Mouse (Mus musculus): ENCODE measurements around the gene Tipin.

DNA sequence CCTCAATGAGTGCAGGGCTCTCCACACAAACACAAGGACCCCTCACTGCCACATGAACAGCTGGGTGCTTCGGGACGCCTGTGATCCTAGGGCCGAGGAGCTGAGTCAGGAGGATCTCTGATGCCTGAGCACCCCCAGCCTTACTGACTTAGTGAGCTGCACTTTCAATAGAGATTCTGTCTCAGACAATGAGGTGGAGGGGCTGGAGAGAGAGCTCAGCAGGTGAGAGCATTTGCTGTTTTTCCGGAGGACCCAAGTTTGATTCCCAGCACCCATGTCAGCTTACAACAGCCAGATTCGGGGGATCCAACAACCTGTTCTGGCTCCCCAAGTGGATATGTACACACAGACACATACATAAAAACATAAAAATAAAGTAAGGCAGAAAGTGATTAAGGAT lies 35.6 kb downstream of the Tipin start:
- no peak for TF ChIP-seq USF1 (IDR thresholded peaks at IDR 0.05; ENCODE audit: low read depth, low read length)
- TF ChIP-seq RCOR1 (conservative IDR thresholded peaks at IDR 0.05; ENCODE audit: low read depth, low read length), result no peak
- no peak for TF ChIP-seq JUN (IDR thresholded peaks at IDR 0.05; ENCODE audit: insufficient read depth, low read depth, low read length)
- TF ChIP-seq MAX (IDR thresholded peaks at IDR 0.05; ENCODE audit: low read length), result no peak
- TF ChIP-seq SMC3 (IDR thresholded peaks at IDR 0.05; ENCODE audit: low read depth, low read length), result no peak
- no peak for TF ChIP-seq HCFC1 (IDR thresholded peaks at IDR 0.05; ENCODE audit: low read depth, low read length)
- no peak for TF ChIP-seq CTCF (conservative IDR thresholded peaks at IDR 0.05 in 1 of 2, IDR thresholded peaks at IDR 0.05 in 1 of 2; ENCODE audit: low read depth in 2 of 2, low read length in 2 of 2)
- no peak for TF ChIP-seq ETS1 (conservative IDR thresholded peaks at IDR 0.05; ENCODE audit: low read depth, low read length)
- TF ChIP-seq MAZ (IDR thresholded peaks at IDR 0.05; ENCODE audit: low read depth, low read length), result no peak
- TF ChIP-seq RAD21 (IDR thresholded peaks at IDR 0.05; ENCODE audit: low read depth, low read length), result no peak
- no peak for TF ChIP-seq MXI1 (IDR thresholded peaks at IDR 0.05; ENCODE audit: low read depth, low read length)
- TF ChIP-seq UBTF (IDR thresholded peaks at IDR 0.05; ENCODE audit: low read depth, low read length), result no peak
- no peak for TF ChIP-seq ZNF384 (IDR thresholded peaks at IDR 0.05; ENCODE audit: low read depth, low read length)
- no peak for TF ChIP-seq CHD1 (IDR thresholded peaks at IDR 0.05; ENCODE audit: low read depth, low read length)

Measured in CH12.LX (cell line).